Mouse (Mus musculus) cortical plate, adult 2 months (tissue): ENCODE results near the gene Auts2.

Source experiments
- CTCF ChIP-seq: fragments of 200-500 bp; IDR thresholded peaks from 2 replicates; pipeline ENCODE4 v1.5.1; 2011; ENCODE audit warnings: mild to moderate bottlenecking, control low read depth, low read length; ENCODE audit not compliant: insufficient read depth; ENCODE audit errors: extremely low read depth
- POLR2A ChIP-seq: fragments of 200-500 bp; IDR thresholded peaks from 2 replicates; pipeline ENCODE4 v1.6.1; 2011; ENCODE audit warnings: mild to moderate bottlenecking, low read length, control low read depth; ENCODE audit not compliant: insufficient read depth; ENCODE audit errors: extremely low read depth

DNA sequence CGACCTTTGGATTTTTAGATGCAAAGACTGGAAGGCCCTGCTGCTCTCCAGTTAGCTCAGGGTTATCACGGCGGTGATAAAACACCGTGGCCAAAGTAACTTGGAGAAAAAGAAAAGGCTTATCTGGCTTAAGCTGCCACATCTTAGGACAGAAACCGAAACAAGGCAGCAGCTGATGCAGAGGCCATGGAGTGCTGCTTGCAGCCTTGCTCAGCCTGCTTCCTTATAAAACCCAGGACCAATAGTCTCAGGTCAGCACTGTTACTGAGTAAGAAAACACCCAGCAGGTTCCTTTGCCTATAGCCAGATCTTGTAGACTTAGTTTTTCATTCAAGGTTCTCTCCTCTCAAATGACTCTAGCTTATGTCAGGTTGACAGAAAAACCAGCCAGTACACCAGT, 621.0 kb downstream of the Auts2 start:
- no peak for TF ChIP-seq CTCF
- no peak for TF ChIP-seq POLR2A
